Mouse (Mus musculus): ENCODE measurements around the gene Tpp2. TPM values are rescaled to one million over a fixed set of nuclear protein-coding genes. Genes with fewer than 3 reads are reported as not detected.
A peak's percentile ranks its signal among the peaks of the same experiment; 100 is the strongest.

The Tpp2 gene
- polyA plus RNA-seq, 1 experiment from 2014 or later: 63.7 TPM

DNA sequence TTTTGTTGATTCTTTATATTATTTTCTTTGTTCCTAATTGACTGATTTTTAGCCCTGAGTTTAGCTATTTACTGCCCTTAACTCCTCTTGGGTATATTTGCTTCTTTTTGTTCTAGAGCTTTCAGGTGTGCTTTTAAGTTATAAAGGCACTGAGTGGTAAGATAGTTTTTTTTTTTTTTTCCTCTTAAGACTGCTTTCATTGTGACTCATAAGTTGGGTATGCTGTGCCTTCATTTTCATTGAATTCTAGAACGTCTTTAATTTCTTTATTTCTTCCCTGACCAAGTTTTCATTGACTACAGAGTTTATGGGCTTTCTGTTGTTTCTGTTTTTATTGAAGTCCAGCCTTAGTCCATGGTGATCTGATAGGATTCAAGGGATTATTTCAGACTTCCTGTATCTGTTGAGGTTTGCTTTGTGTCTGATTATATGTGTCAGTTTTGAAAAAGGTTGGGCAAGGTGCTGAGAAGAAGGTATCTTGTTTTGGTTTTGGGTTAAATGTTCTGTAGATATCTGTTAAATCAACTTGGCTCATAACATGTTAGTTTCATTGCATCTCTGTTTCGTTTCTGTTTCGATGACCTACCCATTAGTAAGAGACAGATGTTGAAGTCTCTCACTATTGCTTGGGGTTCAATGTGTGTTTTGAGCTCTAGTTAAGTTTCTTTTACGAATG is 63.6 kb downstream of the Tpp2 start:
- peaks cover 49% of the 10 kb centered on the region for H3K36me3 ChIP-seq (ENCODE audit: insufficient read depth, low read length)
- no peak for ATAC-seq (ENCODE audit: low FRiP score, low TSS enrichment)
- WGBS: 95% methylated on average over 4 of the region's 4 CpGs

DNA sequence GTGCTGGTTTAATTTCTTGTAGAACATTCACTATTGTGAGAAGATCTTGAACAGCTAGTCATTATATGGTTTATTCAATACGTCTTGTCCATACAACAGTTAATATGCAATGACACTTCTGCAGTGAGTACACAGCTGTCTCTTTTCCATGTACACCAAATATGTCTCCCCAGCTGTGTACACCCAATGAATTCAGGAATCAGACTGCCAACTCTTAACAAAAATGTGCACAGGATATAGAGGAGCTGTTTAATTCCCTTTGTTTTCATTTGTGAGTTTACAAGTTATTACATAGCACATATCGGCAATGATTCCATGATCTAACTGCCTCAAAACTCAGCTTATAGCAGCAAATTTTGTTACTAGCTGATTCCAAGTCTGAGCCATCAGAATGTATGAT is 71.1 kb downstream of the Tpp2 start:
- H3K36me3 ChIP-seq (ENCODE audit: insufficient read depth, low read length): peaks cover 24% of the 10 kb centered on the region
- no peak overlapping the region for H3K4me3 ChIP-seq (ENCODE audit: low read length)
- no peak overlapping the region for H3K4me2 ChIP-seq (replicated peaks; ENCODE audit: low read depth, low read length)
- H3K9ac ChIP-seq (replicated peaks; ENCODE audit: low read length): no peak overlapping the region
- WGBS: 95% methylated on average over 2 of the region's 2 CpGs
- H3K9me3 ChIP-seq (ENCODE audit: low read length): no peaks in the 10 kb centered on the region
- no peaks in the 10 kb centered on the region for H3K27me3 ChIP-seq (ENCODE audit: insufficient read depth, low read length)
- H3K4me1 ChIP-seq (ENCODE audit: insufficient read depth, low read length): no peaks in the 10 kb centered on the region
- ATAC-seq (ENCODE audit: low FRiP score, low TSS enrichment): no peak
- H3K27ac ChIP-seq (ENCODE audit: low read length): no peak overlapping the region

More for the DNA sequence above, 63.6 kb downstream of the Tpp2 start:
- Histone ChIP-seq H3K9ac (replicated peaks; ENCODE audit: low read length) (no peak overlapping the region), H3K4me1 (ENCODE audit: insufficient read depth, low read length) (no peaks in the 10 kb centered on the region), H3K4me3 (ENCODE audit: low read length) (no peak overlapping the region), H3K27ac (ENCODE audit: low read length) (no peak overlapping the region), H3K27me3 (ENCODE audit: insufficient read depth, low read length) (no peaks in the 10 kb centered on the region), H3K4me2 (replicated peaks; ENCODE audit: low read depth, low read length) (no peak overlapping the region), H3K9me3 (ENCODE audit: low read length) (peaks cover 3% of the 10 kb centered on the region; the same call in 1 of the 2 replicates)

DNA sequence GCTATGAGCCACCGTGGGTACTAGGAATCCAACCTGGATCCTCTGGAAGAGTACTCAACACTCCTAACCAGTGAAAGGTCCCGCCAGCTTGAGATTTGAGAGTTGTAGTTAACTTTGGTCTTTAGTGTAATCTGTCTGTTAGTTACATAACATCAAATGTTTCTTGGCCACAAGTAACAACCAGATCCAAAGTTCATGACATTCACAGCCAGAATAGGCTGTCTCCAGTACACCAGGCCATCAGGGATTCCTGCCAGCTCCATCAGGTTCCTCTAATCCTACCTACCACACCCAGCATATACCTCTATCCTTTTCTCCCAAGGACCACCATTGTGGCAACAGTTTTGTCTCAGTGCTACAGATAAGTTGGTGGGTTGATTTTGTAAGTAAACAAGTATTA is 82.1 kb downstream of the Tpp2 start:
- Histone ChIP-seq H3K4me2 (replicated peaks; ENCODE audit: low read depth, low read length) (no peak overlapping the region), H3K27ac (ENCODE audit: low read length) (no peak overlapping the region), H3K27me3 (ENCODE audit: insufficient read depth, low read length) (no peaks in the 10 kb centered on the region), H3K9ac (replicated peaks; ENCODE audit: low read length) (no peak overlapping the region), H3K4me3 (ENCODE audit: low read length) (no peak overlapping the region), H3K4me1 (ENCODE audit: insufficient read depth, low read length) (no peaks in the 10 kb centered on the region), H3K9me3 (ENCODE audit: low read length) (no peaks in the 10 kb centered on the region), H3K36me3 (ENCODE audit: insufficient read depth, low read length) (no peaks in the 10 kb centered on the region)
- 94% methylated on average over 2 of the region's 2 CpGs for WGBS
- ATAC-seq (ENCODE audit: low FRiP score, low TSS enrichment): no peak

DNA sequence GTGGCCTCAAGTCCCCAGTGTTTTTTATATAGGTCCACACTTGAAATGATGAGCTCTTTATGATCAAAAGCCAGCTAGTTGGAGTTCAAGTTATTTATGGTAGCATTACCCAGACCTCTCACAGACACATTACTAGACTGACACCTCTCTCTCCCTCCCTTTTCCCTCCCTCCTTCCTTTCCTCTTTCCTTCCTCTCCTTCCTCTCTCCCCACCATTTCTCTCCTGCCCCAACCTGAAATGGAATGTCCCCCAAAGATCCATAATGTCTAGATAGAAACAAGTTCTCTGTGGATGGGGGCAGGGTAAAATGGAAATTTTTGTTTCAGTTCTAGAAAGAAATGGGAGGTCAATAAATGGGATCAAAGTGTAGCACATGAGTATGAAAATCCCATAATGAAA is 86.5 kb downstream of the Tpp2 start, which contains the start of gene Mettl21c:
Gene Mettl21c, minus strand, starts transcription at position 101 of the 400 bp plus-strand sequence.
- no peak within 1 kb of the TSS for H3K4me2 ChIP-seq (replicated peaks; ENCODE audit: low read depth, low read length)
- H3K27ac ChIP-seq (ENCODE audit: low read length): no peak within 1 kb of the TSS
- H3K4me1 ChIP-seq (ENCODE audit: insufficient read depth, low read length): no peaks in the 10 kb centered on the region
- H3K27me3 ChIP-seq (ENCODE audit: insufficient read depth, low read length): no peaks in the 10 kb centered on the region
- ATAC-seq (ENCODE audit: low FRiP score, low TSS enrichment): no peak
- H3K9me3 ChIP-seq (ENCODE audit: low read length): no peaks in the 10 kb centered on the region
- no peaks in the 10 kb centered on the region for H3K36me3 ChIP-seq (ENCODE audit: insufficient read depth, low read length)
- H3K9ac ChIP-seq (replicated peaks; ENCODE audit: low read length): no peak within 1 kb of the TSS
- H3K4me3 ChIP-seq (ENCODE audit: low read length): no peak within 1 kb of the TSS

DNA sequence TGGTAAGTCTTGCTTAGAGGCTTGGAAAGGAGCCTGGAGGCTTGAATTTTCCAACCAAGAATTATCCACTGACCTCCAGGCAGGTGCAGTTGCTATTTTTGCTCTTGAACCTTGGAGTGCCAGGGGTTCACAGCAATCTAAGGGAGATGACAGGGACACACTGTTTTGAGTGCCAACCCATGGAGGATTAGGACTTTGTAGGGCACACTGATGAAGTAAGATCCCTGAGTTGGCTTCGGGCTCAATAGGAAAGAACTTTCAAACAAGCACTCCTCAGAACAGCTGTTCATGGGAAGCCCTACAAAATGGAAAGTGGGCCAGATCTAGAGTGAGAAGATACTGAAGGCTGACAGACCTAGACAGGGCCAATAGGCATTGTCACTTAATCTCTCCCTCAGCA is 89.2 kb downstream of the Tpp2 start:
- Histone ChIP-seq H3K36me3 (ENCODE audit: insufficient read depth, low read length) (no peaks in the 10 kb centered on the region), H3K4me2 (replicated peaks; ENCODE audit: low read depth, low read length) (no peak overlapping the region), H3K9ac (replicated peaks; ENCODE audit: low read length) (no peak overlapping the region), H3K27me3 (ENCODE audit: insufficient read depth, low read length) (no peaks in the 10 kb centered on the region), H3K4me1 (ENCODE audit: insufficient read depth, low read length) (no peaks in the 10 kb centered on the region), H3K4me3 (ENCODE audit: low read length) (no peak overlapping the region), H3K9me3 (ENCODE audit: low read length) (no peaks in the 10 kb centered on the region), H3K27ac (ENCODE audit: low read length) (no peak overlapping the region)
- no peak for ATAC-seq (ENCODE audit: low FRiP score, low TSS enrichment)
- WGBS: 88% methylated on average over 1 of the region's 1 CpGs

DNA sequence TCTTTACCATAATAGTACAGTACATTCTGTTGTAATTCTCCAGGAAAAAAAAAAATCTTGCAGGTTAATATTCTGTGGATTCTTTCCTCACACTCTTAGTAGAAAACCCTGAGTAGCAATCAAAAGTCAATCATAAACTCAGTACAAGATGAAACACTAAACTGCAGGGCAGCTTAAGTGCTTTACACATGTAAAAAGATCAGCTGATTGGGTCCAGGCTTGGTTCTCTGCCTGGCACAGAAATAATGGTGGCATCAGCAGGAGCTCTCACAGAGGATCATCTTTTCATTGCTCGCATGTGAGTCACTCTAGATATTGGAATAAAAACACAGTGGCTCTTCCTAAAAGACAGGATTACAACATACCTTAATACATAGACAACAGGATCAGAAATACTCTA is 94.2 kb downstream of the Tpp2 start:
- no peak overlapping the region for H3K4me2 ChIP-seq (replicated peaks; ENCODE audit: low read depth, low read length)
- no peaks in the 10 kb centered on the region for H3K4me1 ChIP-seq (ENCODE audit: insufficient read depth, low read length)
- no peaks in the 10 kb centered on the region for H3K27me3 ChIP-seq (ENCODE audit: insufficient read depth, low read length)
- no peaks in the 10 kb centered on the region for H3K9me3 ChIP-seq (ENCODE audit: low read length)
- no peak overlapping the region for H3K9ac ChIP-seq (replicated peaks; ENCODE audit: low read length)
- H3K4me3 ChIP-seq (ENCODE audit: low read length): no peak overlapping the region
- no peaks in the 10 kb centered on the region for H3K36me3 ChIP-seq (ENCODE audit: insufficient read depth, low read length)
- WGBS: 90% methylated on average over 1 of the region's 1 CpGs
- no peak overlapping the region for H3K27ac ChIP-seq (ENCODE audit: low read length)
- peak; percentile 61; the same call in 1 of the 2 replicates for ATAC-seq (ENCODE audit: low FRiP score, low TSS enrichment)

DNA sequence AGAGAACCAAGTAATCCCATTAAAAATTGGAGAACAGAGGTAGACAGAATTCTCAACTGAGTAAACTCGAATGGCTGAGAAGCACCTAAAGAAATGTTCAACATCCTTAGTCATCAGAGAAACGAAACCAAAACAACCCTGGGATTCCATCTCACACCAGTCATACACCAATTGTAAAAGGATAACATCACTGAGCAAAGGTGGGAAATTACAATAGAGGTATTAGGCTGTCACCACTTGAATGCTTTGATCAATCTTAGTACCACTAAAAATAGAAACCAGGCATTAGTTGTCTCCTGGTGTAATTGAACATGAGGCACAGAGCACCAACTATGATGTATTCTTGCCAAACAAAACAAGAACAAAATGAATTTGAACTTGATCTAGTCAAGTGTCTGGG is 98.8 kb downstream of the Tpp2 start:
- no peak for ATAC-seq (ENCODE audit: low FRiP score, low TSS enrichment)
- Histone ChIP-seq H3K4me3 (ENCODE audit: low read length) (no peak overlapping the region), H3K9me3 (ENCODE audit: low read length) (no peaks in the 10 kb centered on the region), H3K36me3 (ENCODE audit: insufficient read depth, low read length) (no peaks in the 10 kb centered on the region), H3K4me2 (replicated peaks; ENCODE audit: low read depth, low read length) (no peak overlapping the region), H3K27ac (ENCODE audit: low read length) (no peak overlapping the region), H3K27me3 (ENCODE audit: insufficient read depth, low read length) (no peaks in the 10 kb centered on the region), H3K4me1 (ENCODE audit: insufficient read depth, low read length) (no peaks in the 10 kb centered on the region), H3K9ac (replicated peaks; ENCODE audit: low read length) (no peak overlapping the region)
- 76% methylated on average over 2 of the region's 2 CpGs for WGBS

DNA sequence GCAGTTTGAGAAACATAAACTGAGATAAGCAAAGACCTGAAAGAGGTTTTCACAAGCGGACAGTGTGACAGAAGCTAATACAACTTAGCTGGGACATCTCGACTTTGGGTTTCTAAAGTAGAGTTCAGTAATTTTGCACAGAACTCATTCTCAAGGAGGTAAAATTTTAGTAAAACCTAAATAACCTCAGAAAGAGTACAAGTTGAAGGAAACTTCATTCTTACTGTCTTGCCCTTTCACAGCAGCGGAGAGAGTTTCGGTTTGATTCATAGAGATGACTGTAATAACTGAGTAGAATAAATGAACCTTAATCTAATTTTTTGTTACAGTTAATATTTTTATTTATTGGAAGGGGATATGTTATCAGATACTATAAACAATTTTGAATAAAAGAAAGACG is 99.5 kb downstream of the Tpp2 start:
- no peaks in the 10 kb centered on the region for H3K36me3 ChIP-seq (ENCODE audit: insufficient read depth, low read length)
- H3K27me3 ChIP-seq (ENCODE audit: insufficient read depth, low read length): no peaks in the 10 kb centered on the region
- 90% methylated on average over 5 of the region's 5 CpGs for WGBS
- no peak for ATAC-seq (ENCODE audit: low FRiP score, low TSS enrichment)
- no peak overlapping the region for H3K4me3 ChIP-seq (ENCODE audit: low read length)
- no peak overlapping the region for H3K27ac ChIP-seq (ENCODE audit: low read length)
- no peaks in the 10 kb centered on the region for H3K9me3 ChIP-seq (ENCODE audit: low read length)
- H3K4me2 ChIP-seq (replicated peaks; ENCODE audit: low read depth, low read length): no peak overlapping the region
- H3K4me1 ChIP-seq (ENCODE audit: insufficient read depth, low read length): no peaks in the 10 kb centered on the region
- H3K9ac ChIP-seq (replicated peaks; ENCODE audit: low read length): no peak overlapping the region

DNA sequence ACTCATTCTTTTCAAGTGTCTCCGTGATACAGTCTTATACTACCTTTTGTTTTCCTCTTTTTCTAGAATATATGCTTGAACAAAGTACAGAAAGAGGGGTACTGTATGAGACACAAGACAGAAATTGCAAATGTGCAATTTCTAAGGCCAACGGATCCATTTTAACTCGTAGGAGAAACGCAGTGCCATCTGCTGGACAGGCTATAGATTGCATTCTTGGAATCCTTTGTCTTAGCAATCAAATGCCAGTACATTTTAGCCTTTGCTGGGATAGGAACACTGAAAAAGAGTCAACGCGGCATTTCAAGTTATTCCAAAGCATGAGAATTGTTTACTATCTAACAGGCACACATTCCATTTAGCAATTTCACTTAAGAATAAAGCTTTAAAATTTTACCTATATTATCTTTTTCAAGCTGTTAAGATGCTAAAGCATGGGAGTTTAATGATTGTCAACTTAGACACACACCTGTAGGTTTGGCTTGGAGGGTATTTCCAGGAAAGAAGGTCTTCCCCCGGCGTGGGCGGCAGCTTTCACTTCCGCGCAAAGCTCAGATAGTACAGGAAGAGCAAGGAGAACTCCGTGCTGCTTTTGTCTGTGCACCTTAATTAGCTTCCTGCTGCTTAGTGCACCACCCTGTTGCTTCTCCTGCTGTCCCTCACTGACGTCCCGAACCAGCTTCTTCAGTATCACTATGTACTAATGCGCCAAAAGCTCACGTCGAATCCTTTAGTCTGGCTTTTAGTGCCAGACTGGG is 108.5 kb downstream of the Tpp2 start:
- Histone ChIP-seq H3K9me3 (ENCODE audit: low read length) (no peaks in the 10 kb centered on the region), H3K27me3 (ENCODE audit: insufficient read depth, low read length) (no peaks in the 10 kb centered on the region), H3K4me1 (ENCODE audit: insufficient read depth, low read length) (no peaks in the 10 kb centered on the region), H3K4me2 (replicated peaks; ENCODE audit: low read depth, low read length) (peak overlapping the region; percentile 75), H3K27ac (ENCODE audit: low read length) (no peak overlapping the region), H3K36me3 (ENCODE audit: insufficient read depth, low read length) (no peaks in the 10 kb centered on the region), H3K9ac (replicated peaks; ENCODE audit: low read length) (peak overlapping the region; percentile 73), H3K4me3 (ENCODE audit: low read length) (peak overlapping the region; percentile 54)
- 1% methylated on average over 17 of the region's 17 CpGs for WGBS
- ATAC-seq (ENCODE audit: low FRiP score, low TSS enrichment): peak; percentile 77; the same call in 1 of the 2 replicates

DNA sequence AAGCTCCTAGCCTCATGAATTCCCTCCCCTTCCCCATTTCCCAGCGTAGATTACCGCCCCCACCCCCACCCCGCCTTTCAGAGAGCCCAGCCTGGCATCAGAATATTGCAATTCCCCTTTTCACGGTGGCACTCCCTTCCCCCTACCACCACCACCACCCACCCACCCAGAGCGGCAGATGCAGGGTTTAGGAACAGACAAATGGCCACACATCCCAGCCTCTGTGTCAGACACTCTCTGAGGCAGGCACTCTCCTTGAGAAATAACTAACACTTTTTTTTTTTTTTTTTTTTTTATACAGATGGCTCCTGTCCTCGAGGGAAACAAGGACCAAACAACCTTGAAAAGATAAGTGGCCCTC is 109.1 kb downstream of the Tpp2 start:
- 2% methylated on average over 6 of the region's 6 CpGs for WGBS
- Histone ChIP-seq H3K36me3 (ENCODE audit: insufficient read depth, low read length) (no peaks in the 10 kb centered on the region), H3K9me3 (ENCODE audit: low read length) (no peaks in the 10 kb centered on the region), H3K27ac (ENCODE audit: low read length) (no peak overlapping the region), H3K9ac (replicated peaks; ENCODE audit: low read length) (peak overlapping the region; percentile 73), H3K4me1 (ENCODE audit: insufficient read depth, low read length) (no peaks in the 10 kb centered on the region), H3K27me3 (ENCODE audit: insufficient read depth, low read length) (no peaks in the 10 kb centered on the region), H3K4me3 (ENCODE audit: low read length) (peak overlapping the region; percentile 54), H3K4me2 (replicated peaks; ENCODE audit: low read depth, low read length) (peak overlapping the region; percentile 75)
- ATAC-seq (ENCODE audit: low FRiP score, low TSS enrichment): peak; percentile 67; the same call in 1 of the 2 replicates

All from kidney, embryonic 16.5 days (tissue).